Mouse (Mus musculus): ENCODE measurements around the gene Actr8. TPM values are rescaled to one million over a fixed set of nuclear protein-coding genes. Genes with fewer than 3 reads are reported as not detected.

Gene Actr8
- polyA plus RNA-seq, 1 experiment from 2014 or later: 59.4 TPM

DNA sequence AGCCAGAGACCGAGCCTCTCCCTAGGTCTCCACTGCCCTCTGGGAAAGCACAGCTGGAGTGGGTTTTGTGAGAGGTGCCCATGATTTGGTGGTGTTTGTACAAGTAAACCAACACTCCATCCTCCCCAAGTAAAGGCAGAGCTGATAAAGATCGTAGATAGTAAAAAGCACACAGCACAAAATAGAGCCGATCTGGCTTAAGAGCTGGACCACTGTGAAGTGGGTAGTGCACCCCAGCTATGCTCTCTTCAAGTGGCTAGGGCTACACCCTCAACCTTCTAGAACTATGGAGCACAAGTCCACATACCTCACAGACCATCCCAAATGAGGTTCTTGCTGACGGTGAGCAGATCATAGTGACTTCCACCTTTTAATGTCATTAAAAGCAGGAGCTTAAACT, 61.3 kb downstream of the Actr8 start:
- no peak overlapping the region for H3K27ac ChIP-seq (ENCODE audit: low read depth)

DNA sequence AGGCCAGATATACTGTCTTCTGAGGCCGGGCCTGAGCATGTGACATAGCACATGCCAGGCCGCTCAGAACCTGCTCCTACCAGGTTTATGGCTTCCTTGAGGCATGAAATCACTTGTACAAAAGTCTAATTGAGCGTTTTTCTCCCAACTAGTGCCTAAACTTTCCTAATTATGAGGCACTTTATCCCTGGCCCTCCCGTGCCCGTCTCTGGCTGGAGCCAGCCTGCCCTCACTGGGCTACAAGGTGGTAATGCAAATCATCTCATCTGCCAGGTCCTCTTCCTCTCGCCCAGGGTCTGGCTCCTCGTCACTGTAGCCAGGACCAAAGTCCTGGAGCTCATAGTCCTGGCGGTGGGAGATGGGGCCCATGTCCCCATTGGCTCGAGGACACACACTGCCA, 63.7 kb downstream of the Actr8 start:
- DNase-seq (no peak), ATAC-seq (ENCODE audit: insufficient read depth) (no peak)
- H3K4me3 ChIP-seq (ENCODE audit: low read depth, low read length): no peak overlapping the region
- H3K27me3 ChIP-seq (ENCODE audit: insufficient read depth, low read length): no peaks in the 10 kb centered on the region
- no peak for TF ChIP-seq CTCF (IDR thresholded peaks at IDR 0.05; ENCODE audit: low read depth)
- H3K4me1 ChIP-seq (ENCODE audit: insufficient read depth): no peaks in the 10 kb centered on the region
- no peak overlapping the region for H3K9ac ChIP-seq
- H3K27ac ChIP-seq (ENCODE audit: low read depth): no peak overlapping the region
- peaks cover 13% of the 10 kb centered on the region; the same call in 1 of the 2 replicates for H3K36me3 ChIP-seq (ENCODE audit: insufficient read depth)
- H3K4me2 ChIP-seq: no peak overlapping the region
- no peaks in the 10 kb centered on the region for H3K9me3 ChIP-seq (ENCODE audit: low read depth, low read length)
- WGBS: 85% methylated on average over 9 of the region's 9 CpGs

More for the DNA sequence above, 61.3 kb downstream of the Actr8 start:
- Histone ChIP-seq H3K4me3 (ENCODE audit: low read depth, low read length) (no peak overlapping the region), H3K4me2 (no peak overlapping the region), H3K4me1 (ENCODE audit: insufficient read depth) (no peaks in the 10 kb centered on the region), H3K9ac (no peak overlapping the region), H3K36me3 (ENCODE audit: insufficient read depth) (peaks cover 13% of the 10 kb centered on the region; the same call in 1 of the 2 replicates), H3K27me3 (ENCODE audit: insufficient read depth, low read length) (no peaks in the 10 kb centered on the region), H3K9me3 (ENCODE audit: low read depth, low read length) (no peaks in the 10 kb centered on the region)
- ATAC-seq (ENCODE audit: insufficient read depth): peak; percentile 59; the same call in 1 of the 2 replicates
- WGBS: 50% methylated on average over 4 of the region's 4 CpGs
- no peak for TF ChIP-seq CTCF (IDR thresholded peaks at IDR 0.05; ENCODE audit: low read depth)
- peak; percentile 15 for DNase-seq

DNA sequence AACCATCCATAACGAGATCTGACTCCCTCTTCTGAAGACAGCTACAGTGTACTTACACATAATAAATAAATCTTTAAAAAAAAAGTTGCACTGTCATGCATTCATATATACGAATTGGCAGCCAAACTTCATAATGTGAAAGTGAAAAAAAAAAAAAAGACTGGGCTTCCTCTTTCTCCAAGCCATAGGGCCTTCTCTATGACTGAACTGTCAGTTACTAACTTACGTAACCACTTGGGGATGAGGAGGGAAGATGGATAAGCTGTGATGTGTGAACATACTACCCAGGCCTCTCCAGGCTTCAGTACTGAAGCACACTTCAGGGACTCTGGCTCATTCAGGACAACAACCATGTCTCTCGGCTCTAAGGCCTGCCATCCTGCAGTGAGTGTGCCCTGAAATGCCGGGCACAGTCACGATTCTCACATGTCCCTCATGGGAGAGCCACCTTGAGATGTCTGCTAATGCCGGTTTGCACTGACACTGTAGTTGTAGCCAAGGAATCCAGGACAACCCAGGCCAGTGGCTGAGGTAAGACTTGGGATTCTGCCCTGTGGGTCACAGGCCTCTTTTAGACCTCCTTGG, 65.3 kb downstream of the Actr8 start:
- no peaks in the 10 kb centered on the region for H3K27me3 ChIP-seq (ENCODE audit: insufficient read depth, low read length)
- H3K4me2 ChIP-seq: no peak overlapping the region
- no peaks in the 10 kb centered on the region for H3K9me3 ChIP-seq (ENCODE audit: low read depth, low read length)
- no peak for TF ChIP-seq CTCF (IDR thresholded peaks at IDR 0.05; ENCODE audit: low read depth)
- peaks cover 10% of the 10 kb centered on the region; the same call in 1 of the 2 replicates for H3K36me3 ChIP-seq (ENCODE audit: insufficient read depth)
- WGBS: 71% methylated on average over 7 of the region's 7 CpGs
- no peaks in the 10 kb centered on the region for H3K4me1 ChIP-seq (ENCODE audit: insufficient read depth)
- no peak overlapping the region for H3K4me3 ChIP-seq (ENCODE audit: low read depth, low read length)
- H3K27ac ChIP-seq (ENCODE audit: low read depth): no peak overlapping the region
- DNase-seq (no peak), ATAC-seq (ENCODE audit: insufficient read depth) (no peak)
- H3K9ac ChIP-seq: no peak overlapping the region

DNA sequence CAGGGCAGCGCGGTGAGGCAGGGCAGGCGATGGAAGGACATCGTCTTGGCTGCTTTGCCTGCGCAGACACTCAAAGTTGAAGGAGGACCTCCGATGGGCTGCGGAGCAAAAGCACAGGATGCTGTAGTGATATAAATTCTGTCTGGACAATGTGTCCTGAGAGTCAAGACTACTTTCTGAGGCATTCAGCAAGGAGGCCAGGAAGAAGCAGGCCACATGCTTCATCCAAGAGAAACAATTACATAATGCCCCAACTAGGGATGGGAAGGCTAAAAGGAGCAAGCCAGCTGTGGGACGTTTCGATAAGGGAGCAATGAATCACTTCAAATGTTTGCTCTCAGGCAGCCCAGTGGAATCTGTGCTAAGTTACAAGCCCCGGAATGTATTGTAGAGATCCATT, 67.1 kb downstream of the Actr8 start:
- H3K9ac ChIP-seq: no peak overlapping the region
- H3K27ac ChIP-seq (ENCODE audit: low read depth): no peak overlapping the region
- no peak for TF ChIP-seq CTCF (IDR thresholded peaks at IDR 0.05; ENCODE audit: low read depth)
- ATAC-seq (ENCODE audit: insufficient read depth): 0 out of 2 replicates have a peak, but pooled peaks have one; percentile 14
- no peak for DNase-seq
- H3K9me3 ChIP-seq (ENCODE audit: low read depth, low read length): no peaks in the 10 kb centered on the region
- H3K27me3 ChIP-seq (ENCODE audit: insufficient read depth, low read length): no peaks in the 10 kb centered on the region
- no peak overlapping the region for H3K4me3 ChIP-seq (ENCODE audit: low read depth, low read length)
- 66% methylated on average over 10 of the region's 10 CpGs for WGBS
- H3K4me1 ChIP-seq (ENCODE audit: insufficient read depth): no peaks in the 10 kb centered on the region
- H3K4me2 ChIP-seq: no peak overlapping the region
- peaks cover 16% of the 10 kb centered on the region; the same call in 1 of the 2 replicates for H3K36me3 ChIP-seq (ENCODE audit: insufficient read depth)

DNA sequence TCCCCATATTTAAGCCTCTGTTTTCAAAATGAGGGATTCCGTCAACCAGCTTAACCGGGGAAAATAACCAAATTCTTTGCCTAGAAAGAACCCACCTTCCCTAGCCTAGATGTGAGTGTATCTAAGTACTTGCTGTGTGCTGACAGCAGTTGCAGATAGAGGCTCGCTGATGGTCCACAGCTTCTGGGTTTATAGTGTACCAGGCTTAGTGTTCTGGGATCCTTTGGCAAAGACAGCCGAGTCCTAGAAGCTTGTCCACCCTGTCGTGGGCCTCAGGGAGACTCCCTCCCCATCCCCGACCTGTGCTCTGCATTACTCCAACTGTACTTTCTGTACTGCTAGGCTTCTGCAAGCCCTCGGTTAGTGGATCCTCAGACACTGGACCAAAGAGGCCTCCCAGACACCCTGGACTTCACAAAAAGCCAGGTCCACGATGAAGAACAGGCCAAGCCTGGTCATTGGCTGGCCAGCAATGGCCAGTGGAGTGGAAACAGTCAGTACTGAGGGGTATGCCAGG, 67.6 kb downstream of the Actr8 start:
- H3K27me3 ChIP-seq (ENCODE audit: insufficient read depth, low read length): no peaks in the 10 kb centered on the region
- H3K4me2 ChIP-seq: no peak overlapping the region
- no peak overlapping the region for H3K9ac ChIP-seq
- DNase-seq (no peak), ATAC-seq (ENCODE audit: insufficient read depth) (no peak)
- WGBS: 78% methylated on average over 8 of the region's 8 CpGs
- TF ChIP-seq CTCF (IDR thresholded peaks at IDR 0.05; ENCODE audit: low read depth): no peak
- no peaks in the 10 kb centered on the region for H3K9me3 ChIP-seq (ENCODE audit: low read depth, low read length)
- H3K4me3 ChIP-seq (ENCODE audit: low read depth, low read length): no peak overlapping the region
- peaks cover 12% of the 10 kb centered on the region; the same call in 1 of the 2 replicates for H3K36me3 ChIP-seq (ENCODE audit: insufficient read depth)
- H3K4me1 ChIP-seq (ENCODE audit: insufficient read depth): no peaks in the 10 kb centered on the region
- H3K27ac ChIP-seq (ENCODE audit: low read depth): no peak overlapping the region

DNA sequence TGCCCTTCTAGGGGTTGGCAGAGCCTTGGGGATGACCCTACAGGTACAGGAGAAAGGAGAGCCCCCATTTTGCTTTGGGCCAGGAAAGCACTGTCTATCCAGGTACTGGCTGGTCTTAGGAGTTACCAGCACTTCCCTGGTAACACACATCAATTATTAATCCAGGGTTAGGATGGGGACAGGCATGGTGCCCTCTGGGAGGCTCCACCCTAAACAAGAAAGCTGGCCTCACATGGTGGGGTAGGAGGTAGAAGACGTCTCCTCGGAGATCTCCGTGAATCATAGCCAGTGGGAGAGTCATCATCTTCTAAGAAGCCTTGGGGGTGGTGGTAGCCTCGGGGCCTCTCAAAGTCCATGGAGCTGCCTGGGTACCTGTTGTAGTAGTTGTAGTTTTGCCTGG, 68.8 kb downstream of the Actr8 start:
- DNase-seq (no peak), ATAC-seq (ENCODE audit: insufficient read depth) (no peak)
- 93% methylated on average over 4 of the region's 4 CpGs for WGBS
- Histone ChIP-seq H3K4me3 (ENCODE audit: low read depth, low read length) (no peak overlapping the region), H3K27me3 (ENCODE audit: insufficient read depth, low read length) (no peaks in the 10 kb centered on the region), H3K4me1 (ENCODE audit: insufficient read depth) (no peaks in the 10 kb centered on the region), H3K9ac (no peak overlapping the region), H3K27ac (ENCODE audit: low read depth) (no peak overlapping the region), H3K4me2 (no peak overlapping the region), H3K36me3 (ENCODE audit: insufficient read depth) (peaks cover 6% of the 10 kb centered on the region; the same call in 1 of the 2 replicates), H3K9me3 (ENCODE audit: low read depth, low read length) (no peaks in the 10 kb centered on the region)
- TF ChIP-seq CTCF (IDR thresholded peaks at IDR 0.05; ENCODE audit: low read depth): no peak

DNA sequence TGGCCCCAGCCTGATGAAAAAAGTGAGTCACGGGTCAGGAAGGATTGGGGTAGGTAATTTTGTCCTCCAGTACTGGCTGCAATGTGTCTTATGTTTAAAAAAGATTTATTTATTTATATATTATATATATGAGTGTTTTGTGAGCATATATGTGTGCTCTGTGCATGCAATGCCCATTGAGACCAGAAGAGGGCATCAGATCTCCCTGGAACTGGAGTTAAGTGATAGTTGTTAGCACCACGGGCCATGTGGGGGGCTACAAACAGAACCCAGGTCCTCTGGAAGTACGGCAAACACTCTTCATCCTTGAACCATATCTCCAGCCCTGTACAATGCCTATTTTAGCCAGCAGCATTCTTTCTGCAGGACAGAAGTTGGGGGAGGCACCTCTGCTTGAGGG, 69.9 kb downstream of the Actr8 start:
- Histone ChIP-seq H3K36me3 (ENCODE audit: insufficient read depth) (peaks cover 6% of the 10 kb centered on the region; the same call in 1 of the 2 replicates), H3K27ac (ENCODE audit: low read depth) (no peak overlapping the region), H3K4me2 (no peak overlapping the region), H3K27me3 (ENCODE audit: insufficient read depth, low read length) (no peaks in the 10 kb centered on the region), H3K9ac (no peak overlapping the region), H3K9me3 (ENCODE audit: low read depth, low read length) (no peaks in the 10 kb centered on the region), H3K4me3 (ENCODE audit: low read depth, low read length) (no peak overlapping the region), H3K4me1 (ENCODE audit: insufficient read depth) (no peaks in the 10 kb centered on the region)
- 82% methylated on average over 3 of the region's 3 CpGs for WGBS
- ATAC-seq (ENCODE audit: insufficient read depth): no peak
- TF ChIP-seq CTCF (IDR thresholded peaks at IDR 0.05; ENCODE audit: low read depth): peak; percentile 45
- DNase-seq: peak; percentile 31
